Mouse (Mus musculus): ENCODE results near the gene Fam227b. TPM values are rescaled to one million over a fixed set of nuclear protein-coding genes. Genes with fewer than 3 reads are reported as not detected.

Fam227b gene
- total and polyA plus RNA-seq, 2 experiments, result not detected

DNA sequence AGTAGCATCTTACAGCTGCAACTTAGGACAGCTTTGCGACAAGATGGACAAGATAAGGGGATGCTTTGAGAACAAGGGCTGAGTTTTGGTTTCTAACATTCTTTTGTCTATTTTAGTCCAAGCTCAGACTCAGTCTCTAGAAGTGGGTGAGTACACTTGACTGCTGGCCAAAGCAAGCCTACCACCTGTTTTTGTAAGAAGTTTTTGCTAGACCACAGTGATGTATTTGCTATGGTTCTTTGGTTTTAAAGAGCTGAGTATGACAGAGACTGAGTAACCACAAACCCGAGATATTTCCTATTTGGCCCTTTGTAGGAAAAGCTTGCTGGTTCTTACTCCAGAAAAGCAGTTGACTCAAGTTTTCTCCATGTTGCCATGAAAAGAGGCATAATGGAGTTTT is 203.6 kb downstream of the Fam227b start:
- Histone ChIP-seq H3K27ac (replicated peaks; ENCODE audit: insufficient read depth, low read depth, low read length) (no peak overlapping the region), H3K36me3 (ENCODE audit: control insufficient read depth, insufficient read depth, low read length) (peaks cover 25% of the 10 kb centered on the region), H3K79me2 (ENCODE audit: control insufficient read depth, insufficient read depth, low read length) (no peaks in the 10 kb centered on the region), H3K27me3 (ENCODE audit: control insufficient read depth, insufficient read depth, low read length) (no peaks in the 10 kb centered on the region), H3K4me3 (ENCODE audit: insufficient read depth, low read depth, low read length) (no peak overlapping the region), H3K4me1 (ENCODE audit: control insufficient read depth, insufficient read depth, low read length) (no peaks in the 10 kb centered on the region), H3K9ac (ENCODE audit: low read depth, low read length) (no peak overlapping the region)
- DNase-seq (ENCODE audit: extremely low read depth, low read depth, low spot score), result no peak
- TF ChIP-seq POLR2A (IDR thresholded peaks at IDR 0.05; ENCODE audit: extremely low read depth, insufficient read depth, low read length), result no peak
- no peak for TF ChIP-seq CTCF (IDR thresholded peaks at IDR 0.05; ENCODE audit: low read depth, low read length)
- WGBS, result 94% methylated on average over 2 of the region's 2 CpGs

DNA sequence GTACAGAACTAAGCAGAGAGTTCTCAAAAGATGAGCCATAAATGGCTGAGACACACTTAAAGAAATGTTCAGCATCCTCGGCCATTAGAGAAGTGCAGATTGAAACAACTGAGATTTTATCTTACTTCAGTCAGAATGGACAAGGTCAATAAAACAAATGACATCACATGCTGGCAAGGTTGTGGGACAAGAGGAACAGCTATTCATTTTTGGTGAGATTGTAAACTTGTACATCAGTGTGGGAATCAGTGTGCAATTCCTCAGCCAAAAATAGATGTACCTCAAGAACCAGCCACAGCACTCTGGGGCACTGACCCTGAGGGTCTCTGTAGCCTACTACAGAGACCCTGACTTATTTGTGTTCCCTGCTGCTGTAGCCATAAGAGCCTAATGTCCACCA is 208.5 kb downstream of the Fam227b start:
- no peaks in the 10 kb centered on the region for H3K4me1 ChIP-seq (ENCODE audit: control insufficient read depth, insufficient read depth, low read length)
- no peak overlapping the region for H3K9ac ChIP-seq (ENCODE audit: low read depth, low read length)
- no peak overlapping the region for H3K4me3 ChIP-seq (ENCODE audit: insufficient read depth, low read depth, low read length)
- TF ChIP-seq CTCF (IDR thresholded peaks at IDR 0.05; ENCODE audit: low read depth, low read length) (no peak), POLR2A (IDR thresholded peaks at IDR 0.05; ENCODE audit: extremely low read depth, insufficient read depth, low read length) (no peak)
- H3K27me3 ChIP-seq (ENCODE audit: control insufficient read depth, insufficient read depth, low read length), result no peaks in the 10 kb centered on the region
- 67% methylated on average over 1 of the region's 1 CpGs for WGBS
- peaks cover 13% of the 10 kb centered on the region for H3K36me3 ChIP-seq (ENCODE audit: control insufficient read depth, insufficient read depth, low read length)
- no peak overlapping the region for H3K27ac ChIP-seq (replicated peaks; ENCODE audit: insufficient read depth, low read depth, low read length)
- no peak for DNase-seq (ENCODE audit: extremely low read depth, low read depth, low spot score)
- no peaks in the 10 kb centered on the region for H3K79me2 ChIP-seq (ENCODE audit: control insufficient read depth, insufficient read depth, low read length)

DNA sequence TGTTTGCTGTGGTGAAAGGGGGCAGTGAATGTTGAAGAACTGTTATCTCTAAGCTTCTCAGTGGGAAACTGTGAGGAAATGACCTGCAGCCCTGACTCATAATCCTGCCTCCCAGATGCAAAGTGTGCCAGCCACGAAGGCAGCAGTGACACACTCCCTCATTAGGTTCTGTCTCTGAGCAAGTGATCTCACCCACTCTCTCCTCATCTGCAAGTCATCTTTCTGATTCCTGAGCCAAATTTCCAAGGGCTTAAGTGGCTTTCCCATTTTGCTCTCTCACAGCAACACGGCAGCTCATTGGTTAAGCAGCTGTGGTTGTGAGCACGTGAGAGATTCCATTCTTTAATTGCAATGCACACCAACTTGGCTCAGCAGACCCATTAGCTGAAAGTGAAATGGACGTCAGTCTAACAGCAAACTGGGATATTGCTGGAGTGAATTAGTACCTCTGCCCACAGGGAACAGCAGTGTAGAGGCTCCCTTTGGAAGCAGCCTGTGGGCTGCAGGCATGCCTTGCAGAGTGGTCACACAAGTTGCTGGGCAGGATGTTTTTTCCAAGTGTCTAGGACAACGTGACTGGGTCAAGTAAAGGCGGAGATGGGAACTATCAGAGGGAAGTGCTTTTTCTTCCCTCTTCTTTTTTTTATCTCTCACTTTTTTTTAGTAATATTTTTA is 210.6 kb downstream of the Fam227b start:
- Histone ChIP-seq H3K79me2 (ENCODE audit: control insufficient read depth, insufficient read depth, low read length) (no peaks in the 10 kb centered on the region), H3K27ac (replicated peaks; ENCODE audit: insufficient read depth, low read depth, low read length) (no peak overlapping the region), H3K4me3 (ENCODE audit: insufficient read depth, low read depth, low read length) (no peak overlapping the region), H3K36me3 (ENCODE audit: control insufficient read depth, insufficient read depth, low read length) (peaks cover 2% of the 10 kb centered on the region; the same call in 1 of the 2 replicates), H3K27me3 (ENCODE audit: control insufficient read depth, insufficient read depth, low read length) (no peaks in the 10 kb centered on the region), H3K4me1 (ENCODE audit: control insufficient read depth, insufficient read depth, low read length) (no peaks in the 10 kb centered on the region), H3K9ac (ENCODE audit: low read depth, low read length) (no peak overlapping the region)
- no peak for TF ChIP-seq CTCF (IDR thresholded peaks at IDR 0.05; ENCODE audit: low read depth, low read length)
- TF ChIP-seq POLR2A (IDR thresholded peaks at IDR 0.05; ENCODE audit: extremely low read depth, insufficient read depth, low read length), result no peak
- WGBS, result 79% methylated on average over 6 of the region's 6 CpGs
- no peak for DNase-seq (ENCODE audit: extremely low read depth, low read depth, low spot score)

DNA sequence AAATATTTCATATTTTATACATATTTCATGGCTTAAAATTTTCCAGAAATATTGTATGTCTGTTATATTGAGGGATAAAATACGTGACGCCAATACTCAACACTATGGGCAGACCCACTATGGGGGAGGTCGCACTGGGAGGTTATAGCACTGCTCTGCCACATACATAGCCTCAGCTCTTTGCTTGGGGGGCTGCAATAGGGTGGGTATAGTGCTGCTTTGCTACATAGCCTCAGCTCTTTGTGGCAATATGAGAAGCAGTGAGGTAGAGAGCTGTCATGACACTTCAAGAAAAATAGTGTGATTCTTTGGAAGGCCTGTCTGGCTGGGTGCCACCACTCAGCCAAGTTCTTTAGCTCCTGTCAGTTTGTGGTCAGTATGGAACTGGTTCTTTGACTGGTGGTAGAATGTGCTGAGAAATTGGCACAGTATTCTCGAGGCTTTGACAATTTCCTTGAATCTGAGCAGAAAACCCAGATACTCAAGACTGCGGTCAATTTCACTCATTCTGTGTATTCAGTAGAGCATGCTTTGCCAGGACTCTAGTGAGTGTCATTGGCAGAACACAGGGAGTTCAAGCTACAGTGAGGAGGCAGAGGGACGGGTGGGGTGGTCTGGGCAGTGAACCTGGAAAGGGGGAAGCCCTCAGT is 212.7 kb downstream of the Fam227b start:
- no peak overlapping the region for H3K4me3 ChIP-seq (ENCODE audit: insufficient read depth, low read depth, low read length)
- WGBS, result 92% methylated on average over 6 of the region's 6 CpGs
- no peaks in the 10 kb centered on the region for H3K79me2 ChIP-seq (ENCODE audit: control insufficient read depth, insufficient read depth, low read length)
- no peaks in the 10 kb centered on the region for H3K27me3 ChIP-seq (ENCODE audit: control insufficient read depth, insufficient read depth, low read length)
- H3K36me3 ChIP-seq (ENCODE audit: control insufficient read depth, insufficient read depth, low read length), result peaks cover 4% of the 10 kb centered on the region; the same call in 1 of the 2 replicates
- H3K27ac ChIP-seq (replicated peaks; ENCODE audit: insufficient read depth, low read depth, low read length), result no peak overlapping the region
- no peak for DNase-seq (ENCODE audit: extremely low read depth, low read depth, low spot score)
- no peak overlapping the region for H3K9ac ChIP-seq (ENCODE audit: low read depth, low read length)
- H3K4me1 ChIP-seq (ENCODE audit: control insufficient read depth, insufficient read depth, low read length), result no peaks in the 10 kb centered on the region
- TF ChIP-seq POLR2A (IDR thresholded peaks at IDR 0.05; ENCODE audit: extremely low read depth, insufficient read depth, low read length) (no peak), CTCF (IDR thresholded peaks at IDR 0.05; ENCODE audit: low read depth, low read length) (no peak)

DNA sequence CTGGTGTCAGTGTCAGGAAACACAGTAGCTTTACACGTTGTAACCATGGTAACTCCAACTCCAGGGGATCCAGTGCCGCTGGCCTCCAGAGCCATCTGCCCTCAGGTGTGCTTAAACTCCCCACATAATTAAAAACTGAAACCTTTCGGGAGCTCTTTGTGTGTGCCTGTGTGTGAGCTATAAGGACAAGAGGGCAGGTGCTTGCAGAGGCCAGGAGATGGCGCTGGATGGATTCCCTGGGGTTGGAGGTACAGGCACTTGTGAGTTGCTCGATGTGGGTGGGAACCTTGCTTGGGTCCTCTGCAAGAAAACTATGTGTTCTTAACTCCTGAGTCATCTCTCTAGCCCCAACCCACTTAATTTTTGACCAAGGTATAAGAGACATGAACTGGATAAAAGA is 215.4 kb downstream of the Fam227b start:
- no peak for DNase-seq (ENCODE audit: extremely low read depth, low read depth, low spot score)
- TF ChIP-seq POLR2A (IDR thresholded peaks at IDR 0.05; ENCODE audit: extremely low read depth, insufficient read depth, low read length), result no peak
- TF ChIP-seq CTCF (IDR thresholded peaks at IDR 0.05; ENCODE audit: low read depth, low read length), result peak; percentile 41
- WGBS, result 75% methylated on average over 5 of the region's 5 CpGs
- no peaks in the 10 kb centered on the region for H3K79me2 ChIP-seq (ENCODE audit: control insufficient read depth, insufficient read depth, low read length)
- H3K9ac ChIP-seq (ENCODE audit: low read depth, low read length), result no peak overlapping the region
- no peaks in the 10 kb centered on the region for H3K27me3 ChIP-seq (ENCODE audit: control insufficient read depth, insufficient read depth, low read length)
- no peak overlapping the region for H3K27ac ChIP-seq (replicated peaks; ENCODE audit: insufficient read depth, low read depth, low read length)
- H3K4me3 ChIP-seq (ENCODE audit: insufficient read depth, low read depth, low read length), result no peak overlapping the region
- H3K36me3 ChIP-seq (ENCODE audit: control insufficient read depth, insufficient read depth, low read length), result peaks cover 4% of the 10 kb centered on the region; the same call in 1 of the 2 replicates
- H3K4me1 ChIP-seq (ENCODE audit: control insufficient read depth, insufficient read depth, low read length), result no peaks in the 10 kb centered on the region

DNA sequence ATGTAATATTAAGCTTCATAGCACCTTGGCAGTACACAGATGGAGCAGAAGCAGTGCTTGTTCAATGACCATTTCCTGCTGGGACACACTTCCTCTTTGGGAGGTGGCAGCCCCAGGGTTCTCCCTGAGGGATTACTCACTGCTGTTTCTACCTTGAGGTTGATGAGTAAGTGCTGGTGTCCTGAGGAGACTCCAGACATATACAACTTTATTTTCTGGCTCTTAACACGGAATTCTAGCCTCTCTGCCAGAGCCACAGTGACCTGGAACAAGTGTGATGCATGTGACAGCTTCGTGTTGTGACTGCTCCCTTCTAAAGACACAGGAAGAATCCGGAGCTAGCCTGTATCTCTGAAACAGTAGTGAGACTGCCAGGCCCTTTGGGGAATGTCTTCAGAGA is 217.8 kb downstream of the Fam227b start:
- Histone ChIP-seq H3K79me2 (ENCODE audit: control insufficient read depth, insufficient read depth, low read length) (no peaks in the 10 kb centered on the region), H3K27ac (replicated peaks; ENCODE audit: insufficient read depth, low read depth, low read length) (no peak overlapping the region), H3K4me3 (ENCODE audit: insufficient read depth, low read depth, low read length) (no peak overlapping the region), H3K4me1 (ENCODE audit: control insufficient read depth, insufficient read depth, low read length) (no peaks in the 10 kb centered on the region), H3K27me3 (ENCODE audit: control insufficient read depth, insufficient read depth, low read length) (no peaks in the 10 kb centered on the region), H3K36me3 (ENCODE audit: control insufficient read depth, insufficient read depth, low read length) (peaks cover 9% of the 10 kb centered on the region; the same call in 1 of the 2 replicates), H3K9ac (ENCODE audit: low read depth, low read length) (no peak overlapping the region)
- 78% methylated on average over 3 of the region's 3 CpGs for WGBS
- TF ChIP-seq CTCF (IDR thresholded peaks at IDR 0.05; ENCODE audit: low read depth, low read length) (no peak), POLR2A (IDR thresholded peaks at IDR 0.05; ENCODE audit: extremely low read depth, insufficient read depth, low read length) (no peak)
- DNase-seq (ENCODE audit: extremely low read depth, low read depth, low spot score), result no peak

Other genes with a start within 250 kb of the Fam227b start
- 0.07 TPM in 1 of 2 replicates, not detected in the other for gene Fgf7, start 117.3 kb downstream of the Fam227b start, total RNA-seq (2014; rRNA removed)
- gene Fgf7, start 117.3 kb downstream of the Fam227b start, polyA plus RNA-seq (2012; rRNA removed), result not detected in 2 replicates
- 8.7 and 10.4 TPM in 2 replicates for gene Dtwd1, start 137 bp upstream of the Fam227b start, total RNA-seq (2014; rRNA removed)
- 2.2 and 2.3 TPM in 2 replicates for gene Dtwd1, start 137 bp upstream of the Fam227b start, polyA plus RNA-seq (2012; rRNA removed)
- not detected in 2 replicates for gene Gm17555, start 63.1 kb upstream of the Fam227b start, total RNA-seq (2014; rRNA removed)
- gene Gm17555, start 63.1 kb upstream of the Fam227b start, polyA plus RNA-seq (2012; rRNA removed), result not detected in 2 replicates